Mouse (Mus musculus): Measurements from ENCODE around the gene Lsm12.

Lsm12 gene

DNA sequence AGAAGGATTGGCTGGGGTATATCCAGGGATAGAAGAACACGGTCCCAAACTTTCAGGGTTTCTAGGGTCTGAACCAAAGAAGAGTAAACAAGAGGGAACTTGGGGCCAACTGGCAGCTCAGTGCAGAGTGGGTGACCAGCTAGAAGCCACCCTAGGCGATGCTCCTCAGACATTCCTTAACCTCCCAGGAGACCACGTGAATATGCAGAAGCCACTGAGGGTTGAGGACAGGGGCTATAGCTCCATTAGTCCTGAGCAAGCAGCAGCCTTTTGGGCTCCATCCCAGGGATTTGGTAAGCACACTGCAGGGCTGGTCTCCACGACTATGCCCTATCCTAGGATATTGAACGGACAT is 31.8 kb upstream of the Lsm12 start:
- DNase-seq (ENCODE audit: low spot score) = no peak

DNA sequence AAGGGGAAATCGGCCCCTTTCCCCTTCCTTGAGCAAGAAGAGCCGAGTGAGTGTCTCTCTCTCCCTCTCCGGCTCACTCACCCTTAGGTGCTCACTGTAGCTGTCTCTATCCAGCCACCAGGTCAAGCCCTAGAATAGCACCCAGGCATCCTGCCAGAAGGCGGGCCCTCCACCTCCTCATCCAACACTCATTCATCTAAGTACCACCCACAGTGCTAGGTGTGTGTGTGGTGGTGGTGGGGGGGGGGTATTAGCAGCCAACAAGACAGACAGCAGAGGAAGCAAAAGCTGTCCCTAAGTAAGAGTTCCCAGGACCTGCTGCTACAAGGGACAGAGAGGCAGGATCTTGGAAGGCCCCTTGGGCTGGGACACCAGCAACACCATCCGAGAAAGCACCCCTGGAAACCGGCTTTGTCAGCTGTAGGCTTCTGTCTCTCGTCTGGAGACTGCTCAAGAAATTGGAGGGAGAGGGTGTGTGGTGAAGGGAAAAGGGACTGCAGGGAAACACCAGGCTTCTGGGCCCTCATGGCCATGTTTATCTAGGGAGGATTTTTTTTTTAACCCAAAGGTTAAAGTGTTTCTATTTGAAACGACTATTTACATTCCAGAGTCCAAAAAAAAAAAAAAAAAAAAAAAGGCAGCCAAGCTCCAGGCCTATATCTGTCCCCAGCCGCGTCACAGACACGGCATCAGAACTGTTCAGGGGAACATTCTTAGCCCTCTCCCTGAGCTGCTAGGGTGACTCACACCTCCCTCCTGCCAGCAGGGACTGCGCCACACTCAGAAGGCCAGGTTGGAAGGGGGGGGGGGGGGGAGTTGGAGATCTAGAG is 31.2 kb upstream of the Lsm12 start:
- DNase-seq (ENCODE audit: low spot score) = peak; percentile 49

DNA sequence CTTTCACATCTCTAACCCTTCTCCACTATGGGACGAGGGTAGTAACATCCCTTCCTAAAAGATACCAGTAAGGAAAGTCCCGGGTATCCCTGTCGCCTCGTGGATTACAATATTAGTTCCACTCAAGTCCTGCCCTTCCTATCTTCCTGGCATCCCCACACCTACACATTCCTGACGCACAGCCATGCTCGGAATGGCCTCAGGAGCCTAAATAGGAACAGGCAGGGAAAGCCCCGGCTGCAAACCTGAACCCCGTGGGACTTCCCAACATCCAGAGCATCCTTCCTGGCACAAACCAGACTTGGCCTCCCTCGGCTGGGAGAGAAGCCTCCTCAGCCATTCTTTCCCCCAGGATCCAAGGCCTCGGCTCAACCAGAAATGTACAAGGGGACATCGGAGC is 30.4 kb upstream of the Lsm12 start:
- no peak for DNase-seq (ENCODE audit: low spot score)

DNA sequence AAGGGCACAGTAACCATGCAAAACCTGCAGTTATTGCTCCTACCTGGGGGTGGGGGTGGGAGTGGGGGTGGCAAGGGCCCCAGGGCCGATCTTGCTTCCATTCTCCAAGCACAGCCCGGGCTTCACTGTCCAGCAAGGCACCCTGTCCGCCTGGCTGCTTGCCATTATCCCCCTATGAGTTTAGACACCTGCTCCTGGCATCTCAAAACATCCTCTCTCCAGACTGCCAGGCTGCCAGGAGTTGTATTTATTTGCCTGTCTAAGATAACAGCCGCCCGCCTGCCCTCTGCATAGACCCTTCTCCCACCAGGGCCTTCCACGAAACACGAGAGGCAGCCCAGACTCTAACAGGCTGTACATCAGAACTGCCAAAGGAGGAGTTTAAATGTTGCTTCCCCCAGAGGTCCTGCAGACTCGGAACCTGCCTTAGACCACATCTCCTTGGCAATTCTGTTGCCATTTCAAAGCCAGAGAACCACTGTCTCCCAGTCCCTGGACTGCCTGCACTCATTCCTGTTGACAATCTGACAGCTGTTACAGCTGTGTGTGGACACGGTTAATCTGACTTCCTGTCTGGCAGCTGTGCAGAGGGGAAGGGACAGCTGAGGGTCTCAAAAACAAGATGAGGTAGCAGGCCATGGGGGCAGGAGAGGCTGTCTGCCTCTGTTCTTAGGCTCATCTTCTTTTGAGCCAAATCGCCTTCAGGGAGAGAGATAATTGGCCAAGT is 29.5 kb upstream of the Lsm12 start:
- DNase-seq (ENCODE audit: low spot score) = no peak

DNA sequence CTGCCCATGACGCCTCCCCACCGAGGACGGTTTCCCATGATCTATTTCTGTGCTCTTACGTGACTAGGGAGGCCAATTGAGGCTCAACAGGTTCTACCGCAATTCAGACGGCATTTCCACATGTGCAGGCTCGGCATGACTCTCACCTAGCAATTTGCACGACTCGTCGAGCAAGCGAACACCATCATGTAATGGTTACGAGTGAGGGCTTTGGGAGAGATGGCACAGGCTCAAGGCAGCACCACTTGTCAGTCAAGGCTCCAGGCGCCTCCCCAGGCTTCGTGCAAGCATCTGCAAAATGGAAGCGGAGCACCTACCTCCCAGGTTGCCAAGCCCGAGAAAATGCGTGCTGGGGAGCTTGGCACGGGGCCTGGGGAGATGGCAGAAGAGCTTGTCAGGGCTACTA is 26.8 kb upstream of the Lsm12 start:
- no peak for DNase-seq (ENCODE audit: low spot score)

DNA sequence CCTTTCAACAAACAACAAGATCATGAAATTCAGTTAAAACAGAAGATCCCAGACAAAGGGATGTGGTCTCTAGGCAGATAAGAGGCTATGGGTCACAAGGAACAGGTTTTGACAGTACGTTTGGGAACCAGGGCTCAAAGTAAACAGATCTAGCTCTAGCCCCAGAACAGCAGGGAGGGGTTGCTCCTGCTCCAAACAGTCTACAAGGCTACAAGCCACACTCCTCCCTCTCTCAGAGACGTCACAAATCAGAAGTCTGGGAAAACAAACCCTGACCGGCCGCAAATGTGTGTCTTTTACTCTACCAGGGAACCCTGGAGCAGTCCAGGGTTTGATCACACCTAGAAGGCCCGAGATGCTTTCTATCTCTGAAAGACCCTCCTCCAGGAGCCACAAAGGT is 25.9 kb upstream of the Lsm12 start:
- no peak for DNase-seq (ENCODE audit: low spot score)

DNA sequence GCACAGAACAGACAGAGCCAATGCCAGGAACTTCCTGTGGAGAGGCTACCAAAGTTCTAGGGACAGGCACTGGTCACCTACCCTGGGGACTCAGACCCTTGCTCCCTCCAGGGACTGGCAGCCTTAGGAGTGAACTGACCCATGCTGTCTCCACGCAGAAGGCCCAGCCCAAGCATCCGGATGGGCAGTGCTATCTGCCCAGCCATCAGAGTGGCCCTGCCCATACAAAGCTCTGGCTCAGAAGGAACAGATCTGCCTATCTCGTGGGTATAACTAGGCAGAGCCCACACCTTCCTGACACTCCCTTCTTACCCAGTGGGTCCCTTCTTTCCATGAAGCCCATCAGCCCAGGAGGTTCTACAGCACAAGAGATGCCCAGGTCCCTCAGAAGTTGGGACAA is 25.1 kb upstream of the Lsm12 start:
- no peak for DNase-seq (ENCODE audit: low spot score)

DNA sequence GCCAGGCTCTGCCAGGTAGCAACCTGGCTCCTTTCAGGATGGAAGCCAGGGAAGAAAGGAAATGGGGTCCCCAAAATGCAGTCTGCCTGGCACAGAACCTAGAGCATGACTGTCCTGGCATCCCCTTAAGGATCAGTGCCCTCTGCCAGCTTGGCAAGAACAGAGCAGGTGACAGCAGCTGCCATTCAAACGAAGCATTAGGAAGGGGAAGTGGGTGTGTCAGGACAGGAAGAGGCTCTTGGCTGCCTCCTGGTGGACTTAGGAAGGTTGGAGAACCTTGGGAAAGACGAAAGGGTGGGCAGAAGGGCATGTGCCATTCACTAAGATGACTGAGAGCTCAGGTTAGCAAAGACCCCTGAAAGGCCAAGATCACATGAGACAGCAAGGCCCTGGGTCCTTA is 24.6 kb upstream of the Lsm12 start:
- no peak for DNase-seq (ENCODE audit: low spot score)

DNA sequence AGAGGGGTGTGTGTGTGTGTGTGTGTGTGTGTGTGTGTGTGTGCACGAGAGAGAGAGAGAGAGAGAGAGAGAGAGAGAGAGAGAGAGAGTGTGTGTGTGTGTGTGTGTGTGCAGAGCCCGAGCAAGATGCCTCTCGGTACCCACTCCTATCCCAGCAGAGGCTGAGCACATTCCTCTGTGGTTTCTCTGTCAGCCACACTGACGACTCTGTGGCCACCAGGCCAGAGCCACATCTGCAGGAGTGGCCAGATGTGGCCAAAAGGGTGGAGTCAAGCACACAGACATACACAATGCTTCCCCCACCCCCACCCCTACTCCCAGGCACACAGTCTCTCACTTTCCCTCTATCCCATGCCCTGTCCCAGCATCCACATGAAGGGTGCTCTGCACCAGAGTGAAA is 23.8 kb upstream of the Lsm12 start:
- DNase-seq (ENCODE audit: low spot score) = no peak

DNA sequence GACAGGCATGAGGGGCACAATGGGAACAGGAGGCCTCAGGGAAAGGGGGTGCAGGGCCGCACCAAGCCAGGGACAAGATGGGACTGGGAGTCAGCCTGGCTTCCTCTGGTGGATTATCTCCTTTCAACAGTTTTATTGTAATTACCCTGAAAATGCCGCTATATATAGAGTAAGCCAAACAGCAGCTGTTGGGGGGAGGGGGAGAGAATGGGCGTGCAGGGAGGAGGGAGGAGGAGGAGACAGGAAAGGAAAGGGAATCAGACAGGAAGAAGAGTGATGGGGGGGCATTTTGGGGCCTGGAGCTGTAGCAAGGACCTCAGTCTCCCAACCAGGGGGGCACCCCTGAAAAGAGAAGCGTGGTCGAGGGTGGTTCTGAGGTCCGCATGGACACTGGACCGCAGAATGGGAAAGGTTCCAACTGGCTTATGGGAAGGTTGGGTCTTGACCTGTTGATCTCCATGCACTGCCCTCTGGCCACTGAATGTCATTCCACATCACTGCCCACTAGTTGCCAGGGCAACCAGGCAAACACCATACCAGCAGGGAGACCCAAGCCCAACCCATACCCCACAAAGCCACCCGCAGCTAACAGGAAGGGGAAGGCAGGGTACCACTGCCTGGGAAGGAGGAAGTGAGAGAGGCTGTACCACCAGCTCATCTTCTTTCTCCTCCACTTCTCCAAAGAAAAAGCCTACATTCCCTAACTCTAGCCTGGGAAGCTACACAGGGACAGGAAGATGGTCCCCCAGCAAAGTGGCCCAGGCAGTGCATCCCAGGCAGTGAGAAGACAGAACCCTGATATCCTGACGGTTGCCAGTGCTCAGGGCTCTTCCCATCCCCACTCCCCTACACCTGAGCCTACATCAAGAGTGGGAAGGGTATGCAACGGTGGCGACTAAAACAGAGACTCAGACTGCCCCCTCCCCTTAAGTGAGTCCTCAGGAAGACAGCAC is 23.0 kb upstream of the Lsm12 start:
- DNase-seq (ENCODE audit: low spot score) = no peak

DNA sequence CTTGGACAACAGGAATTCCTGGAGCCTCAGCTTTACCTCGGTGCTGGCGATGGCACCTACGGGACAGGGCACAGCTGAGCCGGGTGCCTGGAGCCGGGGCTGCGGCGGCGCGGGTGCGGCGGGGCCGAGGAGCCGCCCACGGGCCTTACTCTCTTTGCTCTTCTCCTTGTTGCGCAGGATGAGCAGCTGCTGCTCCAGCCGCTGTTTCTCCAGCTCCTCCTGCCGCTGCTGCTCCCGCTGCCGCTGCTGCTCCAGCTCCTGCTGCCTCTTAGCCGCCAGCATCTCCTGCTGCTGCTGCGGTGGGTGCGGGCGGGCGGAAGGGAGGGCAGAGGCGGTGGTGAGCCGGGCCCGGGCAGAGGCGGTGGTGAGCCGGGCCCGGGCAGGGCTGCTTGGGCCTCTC is 21.4 kb upstream of the Lsm12 start:
- DNase-seq (ENCODE audit: low spot score) = no peak

DNA sequence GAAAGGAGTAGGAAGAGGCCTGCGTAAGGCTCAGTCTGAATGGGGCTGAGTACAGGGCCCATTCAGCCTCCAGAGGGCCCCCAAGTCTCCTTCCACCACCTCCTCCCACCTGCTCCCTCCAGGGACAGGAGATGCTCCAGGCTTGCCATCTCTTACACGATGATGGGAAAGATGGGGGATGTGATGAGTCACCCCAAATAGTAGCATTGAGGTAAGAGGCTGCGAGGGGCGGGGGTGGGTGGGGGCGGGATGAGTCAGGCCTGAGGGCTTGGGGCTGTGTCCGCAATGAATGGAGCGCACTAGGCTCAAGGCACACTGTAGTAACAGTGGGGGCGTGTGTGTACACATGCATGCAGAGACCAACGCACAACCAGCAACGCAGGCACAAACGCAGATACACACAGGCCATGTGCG is 16.3 kb upstream of the Lsm12 start:
- DNase-seq (ENCODE audit: low spot score) = no peak

DNA sequence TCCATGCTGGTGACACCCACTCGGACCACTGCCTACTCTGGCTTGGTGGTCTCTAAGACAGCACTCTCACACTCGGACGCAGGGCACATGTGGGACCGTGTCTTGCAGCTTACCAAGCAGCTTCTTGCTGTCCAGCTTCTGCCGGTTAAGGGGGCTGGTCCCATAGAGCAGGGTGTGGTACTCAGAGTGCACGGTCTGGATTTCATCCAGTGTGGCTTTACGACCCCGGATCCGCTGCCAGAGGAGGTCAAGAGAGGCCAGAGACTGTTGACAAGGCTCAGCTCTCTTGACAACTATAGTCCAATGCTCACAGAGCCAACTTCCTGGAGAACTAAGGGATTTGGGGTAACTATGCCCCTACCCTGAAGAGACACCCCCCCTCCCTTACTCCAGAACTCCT is 14.8 kb upstream of the Lsm12 start:
- no peak for DNase-seq (ENCODE audit: low spot score)

DNA sequence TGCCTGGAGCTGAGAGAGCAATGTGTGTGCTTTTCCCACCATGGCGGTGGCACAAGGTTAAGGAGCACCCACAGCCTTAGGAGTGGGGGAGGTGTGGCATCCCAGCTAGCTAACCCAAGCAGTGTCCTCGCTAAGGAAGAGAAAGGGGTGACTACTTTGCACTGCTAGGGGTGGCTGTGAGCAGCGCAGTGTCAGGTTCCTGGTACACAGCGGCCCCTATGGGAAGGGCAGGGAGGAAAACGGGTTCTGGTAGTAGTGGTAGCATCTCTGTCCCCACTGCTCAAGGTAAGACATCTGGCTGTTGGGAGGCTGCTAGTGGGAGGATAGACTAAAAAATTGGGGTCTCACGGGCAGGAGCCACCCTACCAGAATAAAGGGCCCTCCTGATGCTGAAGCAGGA is 13.1 kb upstream of the Lsm12 start:
- DNase-seq (ENCODE audit: low spot score) = no peak

DNA sequence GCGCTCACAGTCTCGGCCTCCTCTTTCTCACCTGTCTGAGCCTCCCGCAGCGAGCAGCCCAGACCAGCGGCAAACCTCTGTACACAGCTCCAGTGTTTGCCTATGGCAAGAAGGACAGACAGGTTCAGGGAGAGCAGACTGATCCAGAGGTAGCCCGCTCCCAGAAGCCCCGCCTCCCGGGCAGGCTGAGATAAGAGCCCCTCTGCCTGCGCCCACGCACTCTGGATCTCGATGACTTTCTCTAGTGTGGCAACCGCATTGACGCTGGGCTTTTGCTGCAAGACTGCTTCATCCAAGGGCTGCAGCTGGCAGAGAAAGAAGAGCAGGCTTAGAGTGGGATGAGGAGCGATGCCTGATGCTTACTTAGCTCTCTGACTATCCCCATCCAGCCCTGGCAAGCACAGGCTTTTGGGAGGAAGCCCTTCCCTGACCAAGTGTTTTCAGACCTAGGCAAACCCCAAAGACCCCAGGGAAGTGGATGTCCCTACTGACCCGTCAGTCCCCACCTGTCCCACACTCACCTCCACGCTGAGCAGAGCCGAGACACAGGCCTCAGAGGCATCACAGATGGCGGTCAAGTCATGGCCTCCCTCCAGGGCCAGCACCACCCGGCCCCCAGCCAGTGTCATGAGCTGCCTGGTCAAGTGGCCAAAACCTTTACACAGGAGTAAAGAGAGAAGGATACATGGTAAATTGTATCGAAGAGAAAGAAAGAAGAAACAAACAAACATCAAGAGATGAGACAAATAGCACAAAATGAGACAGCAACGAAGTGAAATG is 11.1 kb upstream of the Lsm12 start:
- no peak for DNase-seq (ENCODE audit: low spot score)

DNA sequence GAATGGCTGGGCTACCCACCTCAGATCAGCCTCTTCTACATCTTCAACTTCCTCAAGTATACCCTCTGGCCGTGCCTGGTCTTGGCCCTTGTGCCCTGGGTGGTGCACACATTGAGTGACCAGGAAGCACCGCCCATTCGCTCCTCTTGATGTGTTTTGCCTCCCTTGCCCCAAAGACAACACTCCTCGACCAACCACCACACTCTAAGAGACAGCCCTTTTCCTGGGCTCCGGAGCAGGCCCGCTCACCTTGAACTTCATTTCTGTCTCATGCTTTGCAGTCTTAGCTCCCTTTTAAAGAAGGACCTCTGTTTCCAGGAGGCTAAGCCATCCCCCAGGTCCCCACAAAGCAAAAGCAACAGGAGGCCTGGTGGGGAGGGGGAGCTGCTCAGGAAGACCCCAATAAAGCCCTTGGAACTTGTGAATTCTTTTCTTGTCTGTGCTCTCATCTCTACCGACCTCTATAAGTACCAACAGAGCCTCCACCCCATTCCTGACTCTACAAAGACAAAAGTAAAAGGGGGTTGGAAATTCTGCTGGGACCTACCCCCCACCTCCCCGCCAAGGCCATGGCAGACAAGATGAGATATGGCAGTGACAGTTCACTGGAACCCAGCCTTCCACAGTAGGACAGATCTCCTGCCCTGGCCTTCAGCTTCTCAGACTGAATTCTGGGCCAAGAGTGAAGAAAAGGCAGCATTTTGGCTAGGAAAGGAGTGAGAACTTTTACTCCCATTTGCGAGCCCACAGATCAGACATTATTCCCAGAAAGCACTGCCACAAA is 8.8 kb upstream of the Lsm12 start:
- DNase-seq (ENCODE audit: low spot score) = no peak

DNA sequence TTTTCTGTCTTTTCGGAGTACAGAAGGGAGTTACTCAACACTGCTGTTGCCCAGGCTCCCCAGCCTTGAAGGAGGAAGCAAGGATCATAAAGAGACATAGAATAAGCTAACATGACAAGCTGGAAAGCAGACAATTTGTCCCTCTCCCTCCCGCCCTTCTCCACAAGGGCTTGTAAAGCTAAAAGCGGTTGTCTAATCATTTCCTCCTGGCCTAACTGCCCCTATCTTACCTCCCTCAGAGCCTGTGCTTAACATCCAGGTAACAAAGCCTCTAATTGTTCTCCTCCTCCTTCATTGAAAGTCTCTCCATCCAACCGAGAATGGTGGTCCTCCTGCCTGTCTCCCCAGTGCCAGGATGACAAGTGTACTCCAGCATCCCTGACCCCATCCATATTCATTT is 5.8 kb upstream of the Lsm12 start:
- DNase-seq (ENCODE audit: low spot score) = no peak

DNA sequence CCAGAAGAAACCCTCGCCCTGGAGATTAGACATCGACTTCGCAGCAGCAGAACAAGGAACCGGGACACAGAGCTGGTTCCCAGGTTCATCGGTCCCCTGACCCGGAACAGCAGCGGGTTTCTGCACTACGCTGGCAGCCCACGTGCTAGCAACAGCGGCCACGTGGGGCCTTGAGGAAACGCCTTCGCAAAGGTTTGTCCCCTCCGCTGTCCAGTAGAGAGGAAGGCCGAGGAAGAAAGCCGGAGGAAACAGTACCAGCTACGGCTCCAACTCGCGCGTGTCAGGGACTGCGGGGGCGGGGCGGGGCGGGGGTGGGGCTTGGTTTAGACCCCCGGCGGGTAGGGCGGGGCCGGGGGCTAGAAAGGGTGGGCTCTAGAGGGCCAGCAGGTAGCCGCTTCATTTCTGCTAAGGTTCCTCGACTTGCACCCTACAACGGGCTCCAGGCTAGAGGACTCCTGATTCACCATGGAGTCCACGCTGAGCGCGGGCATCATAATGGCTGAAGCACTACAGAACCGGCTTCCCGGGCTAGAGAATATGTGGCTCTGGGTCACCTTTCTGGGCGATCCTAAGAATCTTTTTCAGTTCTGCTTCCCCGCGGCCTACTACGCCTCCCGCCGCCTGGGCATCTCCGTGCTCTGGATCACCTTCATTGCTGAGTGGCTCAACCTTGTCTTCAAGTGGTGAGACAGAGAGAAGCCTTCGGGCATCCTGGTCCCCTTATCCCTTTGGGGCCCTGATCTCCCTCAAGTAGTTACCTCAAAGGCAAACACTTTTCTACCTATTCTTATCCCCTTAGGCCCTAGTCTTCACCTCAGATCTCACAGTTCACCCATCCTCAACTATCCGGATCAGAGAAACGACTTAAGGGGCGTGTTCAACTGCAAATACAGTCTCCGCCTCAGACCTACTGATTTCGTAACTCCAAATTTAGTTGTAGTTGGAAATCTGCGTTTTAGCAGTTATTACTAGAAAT is 4.7 kb upstream of the Lsm12 start, which contains the start of gene G6pc3:
Gene G6pc3, plus strand, starts transcription at position 160 of the 976 bp plus-strand sequence.
- DNase-seq (ENCODE audit: low spot score) = peak; percentile 89

DNA sequence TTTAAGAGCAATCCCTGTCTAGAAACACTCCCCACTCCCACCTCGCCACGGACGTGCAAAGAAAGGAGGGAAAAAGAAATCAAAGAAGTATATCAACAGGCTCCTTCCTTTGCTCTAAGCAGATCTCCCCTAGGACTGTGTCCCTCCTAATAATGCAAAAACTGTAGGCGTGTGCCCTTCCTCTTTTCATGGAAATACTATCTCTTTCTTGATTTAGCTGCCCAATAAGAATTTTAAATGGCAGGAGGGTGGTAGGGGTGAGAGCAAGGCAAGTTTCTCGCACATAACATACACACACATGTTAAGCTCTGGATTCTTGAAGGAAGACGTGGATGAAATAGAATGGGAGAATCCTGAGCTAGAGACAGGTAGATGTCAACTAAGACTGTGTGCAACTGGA is 3.9 kb upstream of the Lsm12 start:
- DNase-seq (ENCODE audit: low spot score) = no peak

DNA sequence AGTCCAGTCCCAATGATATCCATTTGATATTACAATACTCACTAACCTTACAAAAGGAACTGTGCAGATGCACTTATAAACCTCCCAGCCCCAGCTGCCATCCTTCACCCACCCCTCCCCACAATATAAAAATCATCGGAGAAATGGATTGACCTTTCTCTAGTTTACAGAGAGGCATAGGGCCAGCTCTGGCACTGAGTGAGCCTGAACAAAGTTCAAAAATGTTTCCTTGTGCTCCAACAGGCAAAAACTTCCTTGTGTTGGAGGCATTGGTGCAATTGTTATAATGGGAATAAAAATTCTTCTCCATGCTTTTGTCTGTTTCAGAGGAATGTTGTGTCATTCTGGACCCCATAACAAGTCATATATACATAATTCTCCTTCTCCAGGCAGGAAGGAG is 1.1 kb upstream of the Lsm12 start:
- no peak for DNase-seq (ENCODE audit: low spot score)

Measured in ovary, postnatal 36 days (tissue).